Mouse (Mus musculus): ENCODE measurements around the gene Tial1.
A peak's percentile ranks its signal among the peaks of the same experiment; 100 is the strongest.

Tial1 gene

DNA sequence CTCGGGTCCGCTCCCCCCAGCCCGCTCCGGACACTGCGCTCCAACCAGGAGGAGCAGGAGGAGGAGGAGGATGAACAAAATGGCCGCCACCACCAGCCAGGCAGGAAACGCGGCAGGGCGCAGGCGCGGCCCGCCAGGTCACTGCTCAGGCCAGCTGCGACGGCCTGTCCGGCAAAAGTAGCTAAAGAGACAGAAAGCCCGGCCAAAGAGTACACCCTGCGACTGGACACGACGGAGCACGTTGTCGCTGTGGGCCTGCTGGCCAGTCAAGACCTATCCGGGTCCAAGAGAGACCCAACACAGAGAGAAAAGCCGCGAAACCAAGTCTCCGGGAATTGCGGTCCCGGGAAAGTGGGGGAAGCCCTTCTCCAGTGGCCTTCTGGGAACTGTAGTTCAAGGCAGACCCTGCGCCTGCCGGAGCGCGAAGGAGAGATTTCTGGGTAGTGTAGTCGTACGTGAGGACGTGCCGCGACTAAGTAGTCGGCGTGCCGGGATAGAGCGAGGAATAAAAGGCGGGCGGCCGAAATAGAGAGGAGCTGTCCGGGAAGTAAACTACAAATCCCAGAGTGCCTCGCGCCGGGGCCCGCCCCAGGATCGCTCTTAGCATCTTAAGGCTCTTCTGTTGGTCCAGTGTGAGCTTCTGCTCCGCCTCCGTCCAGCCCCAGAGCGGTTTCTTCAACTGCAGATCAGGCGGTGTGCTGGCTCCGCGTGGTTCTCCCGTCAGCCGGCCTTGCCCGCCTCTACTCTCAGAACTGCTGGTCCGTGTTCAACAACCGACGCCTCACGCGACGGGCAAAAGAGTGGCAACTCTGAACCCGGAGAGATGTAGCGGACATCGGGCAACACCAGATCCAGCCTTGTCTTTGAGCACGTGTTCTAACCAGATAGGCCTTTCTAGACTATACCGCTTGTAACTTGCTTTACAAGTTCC lies at the start of gene Tial1:
Tial1 (minus strand) TSS at position 433 of the 931 bp plus-strand sequence.
- DNase-seq (ENCODE audit: extremely low read depth, low read depth, low spot score), result peak; percentile 90

DNA sequence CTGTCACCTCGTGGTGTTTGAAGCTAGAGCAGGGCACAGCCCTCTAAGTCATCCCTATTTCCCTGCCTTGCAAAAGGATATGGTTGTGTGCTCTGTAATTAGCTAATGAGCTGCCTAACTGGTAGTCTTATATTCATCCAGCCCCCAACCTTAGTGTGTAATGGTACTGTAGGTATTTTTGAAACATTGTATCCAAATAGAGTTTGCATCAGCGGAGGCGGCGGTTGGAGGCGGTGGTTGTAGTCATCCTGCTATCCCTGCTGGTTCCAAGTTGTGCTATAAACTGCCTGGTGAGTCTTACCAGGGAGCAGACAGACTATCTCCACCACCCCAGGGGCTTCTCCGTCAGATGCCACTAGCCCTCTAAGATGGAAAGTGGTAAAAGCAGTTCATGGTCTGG lies 42.6 kb upstream of the Tial1 start:
- no peak for DNase-seq (ENCODE audit: extremely low read depth, low read depth, low spot score)

- no peak for DNase-seq (ENCODE audit: extremely low read depth, low read depth, low spot score)
Observed at GRCm38 (mm10) chr7:128499801-128500200, 38.3 kb upstream of the Tial1 start.

DNA sequence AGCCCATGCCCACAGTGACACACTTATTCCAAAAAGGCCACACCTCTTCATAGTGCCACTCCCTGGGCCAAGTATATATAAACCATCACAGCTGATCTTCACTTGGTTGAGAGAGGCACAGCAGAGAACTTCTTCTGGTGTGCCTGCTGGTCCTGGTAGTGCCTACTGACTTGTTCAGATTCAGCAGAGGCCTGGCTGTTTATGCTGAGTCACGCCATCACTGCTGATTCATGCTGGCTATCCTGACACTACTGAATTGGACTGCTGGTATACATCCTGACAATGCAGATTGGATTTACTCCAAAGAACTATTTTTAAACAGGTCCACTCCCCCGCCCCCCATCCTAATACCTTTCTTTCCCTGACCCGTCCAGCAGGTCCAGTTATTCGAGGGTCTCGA lies 33.0 kb upstream of the Tial1 start:
- DNase-seq (ENCODE audit: extremely low read depth, low read depth, low spot score), result no peak

DNA sequence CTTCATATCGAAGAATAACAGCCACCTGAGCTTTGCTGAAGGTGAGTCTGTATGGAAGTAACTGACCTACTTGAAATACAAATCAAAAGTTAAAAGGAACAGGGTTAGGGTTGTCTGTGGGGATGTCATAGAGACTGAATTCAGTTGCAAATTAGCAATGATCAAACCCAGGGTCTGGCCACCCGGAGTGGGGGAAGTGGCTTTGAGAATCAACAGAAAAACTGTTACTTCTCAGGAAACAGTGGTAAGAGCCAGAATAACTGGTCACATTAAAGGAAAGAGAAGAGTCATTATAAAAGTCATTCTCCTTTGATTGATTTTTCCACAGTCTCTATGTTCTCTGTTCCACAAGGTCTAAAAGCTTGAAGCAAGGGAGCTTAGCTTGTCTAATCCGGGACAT lies 27.5 kb upstream of the Tial1 start:
- no peak for DNase-seq (ENCODE audit: extremely low read depth, low read depth, low spot score)

GRCm38 (mm10) chr7:128474322-128474721 lies 12.8 kb upstream of the Tial1 start:
- DNase-seq (ENCODE audit: extremely low read depth, low read depth, low spot score), result no peak

DNA sequence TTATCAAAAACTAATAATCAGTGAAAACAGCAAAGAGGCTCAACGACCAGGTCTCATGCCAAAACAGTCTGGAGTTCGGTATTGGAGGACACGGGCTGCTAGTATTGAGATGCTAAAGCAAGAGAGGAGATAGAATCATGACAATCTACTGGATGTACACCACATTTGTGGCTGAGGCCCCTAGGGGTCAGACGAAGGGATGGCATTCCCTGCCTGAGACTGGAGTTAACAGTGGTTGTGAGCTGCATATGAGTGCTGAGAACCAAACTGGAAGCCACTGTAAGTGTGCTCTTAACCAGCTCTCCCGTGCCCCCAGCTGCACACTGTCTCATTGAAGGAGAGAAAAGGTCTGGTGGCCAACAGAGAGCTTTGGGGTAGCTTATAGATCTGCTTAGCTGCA lies 889 bp upstream of the Tial1 start:
- no peak for DNase-seq (ENCODE audit: extremely low read depth, low read depth, low spot score)

GRCm38 (mm10) chr7:128460865-128461228 lies 670 bp downstream of the Tial1 start:
- DNase-seq (ENCODE audit: extremely low read depth, low read depth, low spot score), result no peak

- no peak for DNase-seq (ENCODE audit: extremely low read depth, low read depth, low spot score)
Observed at GRCm38 (mm10) chr7:128460131-128460864, 1.2 kb downstream of the Tial1 start.

DNA sequence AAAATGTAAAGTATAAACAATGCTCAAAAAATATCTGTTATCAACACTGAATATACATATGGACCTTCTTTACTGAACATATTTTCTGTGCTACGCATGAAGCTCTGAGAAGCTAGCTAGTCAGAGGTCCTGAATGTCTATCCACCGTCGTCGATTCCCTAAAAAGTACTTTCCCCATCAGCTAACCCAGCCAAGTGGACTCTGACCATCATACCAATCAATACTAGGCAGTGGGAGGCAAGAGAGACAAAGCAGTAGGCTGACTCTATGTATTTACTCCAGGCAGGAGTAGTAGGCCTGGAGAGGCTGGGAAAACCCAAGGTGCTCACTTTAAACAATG lies 1.8 kb downstream of the Tial1 start:
- DNase-seq (ENCODE audit: extremely low read depth, low read depth, low spot score), result no peak

DNA sequence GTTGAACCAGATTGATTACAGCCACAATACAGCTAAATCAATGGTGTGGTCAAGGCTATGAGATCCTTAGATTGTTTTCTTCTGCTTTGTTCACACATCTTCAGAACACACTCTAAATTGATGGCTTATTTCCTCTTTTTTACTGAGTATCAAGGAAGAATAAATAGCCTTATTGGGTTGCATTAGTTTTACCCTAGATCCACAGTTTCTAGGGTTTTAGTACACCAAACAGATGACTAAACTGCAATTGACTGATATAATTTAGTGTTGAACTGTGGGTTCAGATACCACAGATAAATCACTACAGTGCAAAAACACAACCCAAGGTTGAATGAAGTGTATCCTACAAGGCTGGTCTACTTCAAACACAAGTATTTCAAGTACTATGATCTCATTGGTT lies 3.5 kb downstream of the Tial1 start:
- no peak for DNase-seq (ENCODE audit: extremely low read depth, low read depth, low spot score)

- no peak for DNase-seq (ENCODE audit: extremely low read depth, low read depth, low spot score)
Observed at GRCm38 (mm10) chr7:128452731-128453130, 8.8 kb downstream of the Tial1 start.

GRCm38 (mm10) chr7:128440584-128440983 lies 20.9 kb downstream of the Tial1 start:
- no peak for DNase-seq (ENCODE audit: extremely low read depth, low read depth, low spot score)

- no peak for DNase-seq (ENCODE audit: extremely low read depth, low read depth, low spot score)
Observed at GRCm38 (mm10) chr7:128439251-128439650, 22.3 kb downstream of the Tial1 start.

GRCm38 (mm10) chr7:128438131-128438530 lies 23.4 kb downstream of the Tial1 start:
- no peak for DNase-seq (ENCODE audit: extremely low read depth, low read depth, low spot score)

GRCm38 (mm10) chr7:128433213-128433612 lies 28.3 kb downstream of the Tial1 start:
- no peak for DNase-seq (ENCODE audit: extremely low read depth, low read depth, low spot score)

DNA sequence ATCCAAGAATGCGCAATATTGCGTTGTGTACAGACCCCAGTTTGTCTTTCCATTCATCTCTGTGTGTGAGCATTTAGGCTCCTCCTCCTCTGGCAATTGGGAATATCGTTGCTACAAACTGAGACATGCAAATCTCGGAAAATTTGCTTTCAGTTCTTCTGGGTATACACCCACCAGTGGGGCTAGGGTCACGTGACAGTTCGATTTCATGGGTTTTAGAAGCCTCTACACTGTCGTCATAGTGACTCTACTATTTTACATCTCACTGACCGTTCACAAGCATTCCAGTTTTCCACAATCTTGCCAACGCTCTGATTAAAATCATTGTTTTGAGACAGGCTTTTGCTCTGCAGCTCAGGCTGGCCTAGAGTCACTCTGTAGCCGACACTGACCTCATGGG lies 28.9 kb downstream of the Tial1 start:
- DNase-seq (ENCODE audit: extremely low read depth, low read depth, low spot score), result no peak

DNA sequence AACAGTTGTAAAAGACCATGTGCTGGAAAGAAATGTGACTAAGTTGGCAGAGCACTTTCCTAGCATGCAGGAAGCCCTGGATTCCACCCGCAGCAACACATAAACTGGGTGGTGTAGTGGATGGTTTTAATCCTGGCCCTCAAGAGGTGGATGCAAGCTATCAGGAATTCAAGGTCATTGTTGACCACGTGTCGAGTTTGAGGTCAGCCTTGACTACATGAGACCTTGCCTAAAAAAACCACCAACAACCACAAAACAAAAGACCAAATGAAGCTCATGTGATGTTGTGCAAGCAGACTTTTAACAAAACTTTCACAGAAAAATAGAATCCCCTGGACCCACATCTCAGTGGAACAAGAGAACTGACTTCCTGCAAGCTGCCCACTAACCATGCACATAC lies 39.0 kb downstream of the Tial1 start:
- no peak for DNase-seq (ENCODE audit: extremely low read depth, low read depth, low spot score)

DNA sequence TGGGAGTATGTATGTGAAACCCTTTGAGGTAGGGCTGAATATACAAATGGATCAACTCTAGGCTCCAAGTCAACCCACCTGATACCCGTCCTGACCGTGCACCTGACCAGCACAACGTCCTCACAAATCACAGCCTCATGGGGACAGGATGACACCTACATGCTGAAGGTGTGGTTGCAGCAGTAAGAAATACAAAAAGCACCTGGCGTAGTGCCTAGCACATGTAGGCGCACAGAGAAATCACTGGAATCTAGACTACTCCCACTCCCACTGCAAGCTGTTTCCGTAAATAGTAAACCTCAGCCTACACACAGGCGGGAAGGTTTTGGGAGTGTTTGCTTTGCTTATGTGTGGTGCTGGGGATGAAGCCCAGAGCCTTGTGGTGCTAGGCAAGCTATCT lies 39.8 kb downstream of the Tial1 start:
- peak; percentile 75 for DNase-seq (ENCODE audit: extremely low read depth, low read depth, low spot score)

DNA sequence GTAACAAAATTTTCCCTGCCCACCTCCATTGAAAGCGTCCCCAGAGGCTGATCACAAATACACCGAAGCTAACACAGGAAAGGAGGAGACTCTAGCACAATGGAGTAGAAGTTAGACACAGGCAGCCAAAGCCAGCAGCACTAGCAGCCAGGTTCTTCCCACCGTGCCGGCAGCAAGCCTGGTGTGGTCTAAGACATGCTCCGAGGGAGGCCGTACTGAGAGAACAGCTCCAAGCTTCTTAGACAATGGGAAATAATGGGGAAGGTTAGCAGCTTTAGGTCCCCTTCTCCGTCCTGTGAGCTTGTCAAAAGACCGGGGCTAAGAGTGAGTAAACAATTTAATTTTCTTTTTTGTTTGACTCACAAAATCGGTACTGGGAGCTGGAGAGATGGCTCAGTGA lies 41.8 kb downstream of the Tial1 start:
- DNase-seq (ENCODE audit: extremely low read depth, low read depth, low spot score), result no peak

DNA sequence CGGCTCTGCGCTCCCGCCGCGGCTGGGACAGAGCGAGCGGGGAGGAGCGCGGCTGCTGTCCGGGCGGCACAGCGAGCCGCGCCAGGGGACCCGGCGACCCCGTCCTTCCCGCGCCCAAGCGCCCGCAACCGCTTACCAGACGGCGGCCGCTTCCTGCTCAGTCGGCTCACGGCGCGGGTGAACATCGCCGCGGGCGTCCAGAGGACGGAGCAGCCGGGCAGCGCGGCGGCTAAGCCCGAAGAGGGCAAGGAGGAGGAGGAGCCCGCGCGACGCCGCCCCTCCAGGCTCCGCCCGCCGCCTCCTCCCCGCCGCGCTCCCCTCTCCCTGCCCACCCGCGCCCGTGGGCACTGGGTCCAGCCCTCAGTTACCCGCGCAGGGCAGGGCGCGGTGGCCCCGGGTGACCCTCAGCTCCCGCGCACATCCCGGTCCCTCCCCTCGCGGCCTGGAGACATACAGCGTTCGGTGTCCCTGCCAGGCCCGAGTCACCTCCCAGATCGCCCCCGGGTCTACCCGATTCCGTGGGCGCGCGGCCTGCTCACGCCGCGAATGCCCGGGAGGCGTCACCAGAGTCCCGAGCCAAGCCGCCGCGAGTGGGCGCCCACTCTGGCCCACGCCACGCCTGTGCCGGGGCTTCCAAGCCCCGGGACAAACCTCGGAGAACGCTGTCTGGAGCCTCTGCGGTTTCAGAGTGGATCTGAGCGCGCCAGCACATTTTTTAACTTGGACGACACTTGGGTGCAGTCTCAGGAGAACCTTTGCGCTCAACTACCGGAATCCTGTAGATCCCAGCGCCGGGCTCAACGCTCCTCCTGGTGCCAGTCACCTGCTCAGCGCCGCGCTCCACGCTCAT lies 43.4 kb downstream of the Tial1 start, which contains the start of gene Rgs10:
Rgs10 (minus strand) TSS at position 829 of the 850 bp plus-strand sequence.
- no peak for DNase-seq (ENCODE audit: extremely low read depth, low read depth, low spot score)
